Mouse (Mus musculus): ENCODE data around the gene Dscaml1. TPM values are rescaled to one million over a fixed set of nuclear protein-coding genes. Genes with fewer than 3 reads are reported as not detected.
A peak's percentile ranks its signal among the peaks of the same experiment; 100 is the strongest.

Dscaml1 gene
- polyA plus RNA-seq, 1 experiment from 2014 or later, result 0.67 TPM

DNA sequence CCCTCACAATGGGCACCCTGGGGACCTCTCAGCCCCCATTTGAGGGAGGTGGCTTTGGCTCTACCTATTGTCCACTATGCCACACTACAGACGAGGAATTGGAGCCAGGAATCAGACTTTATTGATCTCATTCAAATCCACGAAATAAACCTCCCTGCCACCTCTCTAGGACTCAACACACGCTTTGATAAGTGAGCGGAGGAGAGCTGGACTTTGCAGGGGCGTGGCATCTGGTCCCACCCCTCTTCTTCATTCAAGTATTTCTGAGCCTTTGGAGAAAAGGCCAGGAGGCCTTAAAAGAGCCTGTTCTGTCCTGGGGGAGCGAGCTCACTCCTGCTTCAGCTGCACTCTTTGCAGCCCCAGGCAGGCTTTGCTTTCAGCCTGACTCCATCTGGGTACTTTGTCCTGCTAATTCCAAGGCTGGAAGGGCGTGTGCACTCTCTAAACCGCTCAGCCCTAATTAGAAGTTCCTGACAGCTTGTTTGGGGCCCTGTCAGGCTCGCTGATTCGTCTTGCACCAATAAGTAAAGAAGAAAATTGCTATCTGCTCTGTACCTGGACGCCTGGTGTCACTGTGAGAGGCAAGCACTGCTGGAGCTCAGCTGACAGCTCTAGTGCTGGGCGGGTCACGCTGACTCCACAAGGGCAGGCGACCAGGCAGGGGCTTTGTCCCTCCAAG is 75.7 kb downstream of the Dscaml1 start:
- H3K27ac ChIP-seq (replicated peaks), result no peak overlapping the region; the same call in 1 of the 2 replicates
- H3K27me3 ChIP-seq (replicated peaks; ENCODE audit: low read depth, poor library complexity, severe bottlenecking), result peaks cover 31% of the 10 kb centered on the region
- no peaks in the 10 kb centered on the region for H3K36me3 ChIP-seq (replicated peaks)
- H3K4me3 ChIP-seq, result peak overlapping the region; percentile 8; the same call in 1 of the 2 replicates
- no peaks in the 10 kb centered on the region for H3K9me3 ChIP-seq
- DNase-seq (ENCODE audit: low spot score), result peak; percentile 52
- peaks cover 40% of the 10 kb centered on the region for H3K4me1 ChIP-seq
- WGBS, result 12% methylated on average over 14 of the region's 14 CpGs

DNA sequence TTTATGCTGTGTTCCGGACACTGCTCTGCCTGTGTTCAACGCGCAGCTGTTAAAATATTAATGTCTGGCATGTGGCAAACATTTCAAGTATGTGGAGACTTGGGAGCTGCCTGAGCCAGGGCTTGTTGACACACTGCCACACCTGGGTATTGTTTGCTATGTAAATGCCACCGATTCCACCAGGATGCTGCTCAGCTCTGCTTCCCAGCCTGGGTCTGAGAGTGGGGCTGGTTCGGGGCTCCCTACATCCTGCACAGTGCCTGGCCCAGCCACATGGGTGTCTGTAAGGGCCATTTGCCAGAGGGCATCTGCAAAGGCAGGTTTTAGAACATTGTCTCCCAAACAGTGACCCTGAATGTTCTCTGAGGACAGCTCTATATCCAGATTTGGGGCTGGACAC is 78.5 kb downstream of the Dscaml1 start:
- H3K27me3 ChIP-seq (replicated peaks; ENCODE audit: low read depth, poor library complexity, severe bottlenecking), result peaks cover 26% of the 10 kb centered on the region
- WGBS, result 65% methylated on average over 5 of the region's 5 CpGs
- H3K4me1 ChIP-seq, result peaks cover 35% of the 10 kb centered on the region
- no peak overlapping the region for H3K4me3 ChIP-seq
- DNase-seq (ENCODE audit: low spot score), result no peak
- peak overlapping the region; percentile 57; the same call in 1 of the 2 replicates for H3K27ac ChIP-seq (replicated peaks)
- H3K36me3 ChIP-seq (replicated peaks), result no peaks in the 10 kb centered on the region
- no peaks in the 10 kb centered on the region for H3K9me3 ChIP-seq

DNA sequence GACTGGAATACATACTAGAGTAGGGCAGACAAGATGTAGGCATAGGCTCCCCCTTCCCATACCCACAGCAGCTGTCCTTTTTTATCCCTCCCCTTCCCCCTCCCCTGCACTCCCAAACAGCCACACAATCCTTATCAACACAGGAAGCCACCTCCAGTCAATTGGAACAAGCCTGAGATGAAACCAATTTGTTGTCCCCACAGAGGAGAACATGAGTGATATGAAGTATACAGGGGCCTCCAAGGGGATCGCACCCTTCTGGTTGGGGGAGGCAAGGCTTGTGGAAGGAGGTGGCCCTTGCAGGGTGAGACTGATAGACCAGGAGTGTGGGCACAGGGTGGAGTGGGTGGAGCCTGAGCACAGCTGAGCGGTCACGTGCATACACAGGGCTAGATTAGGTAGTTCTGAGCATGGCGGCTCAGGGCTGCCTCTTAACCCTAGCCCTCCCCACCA is 79.1 kb downstream of the Dscaml1 start:
- Histone ChIP-seq H3K4me3 (no peak overlapping the region), H3K36me3 (replicated peaks) (no peaks in the 10 kb centered on the region), H3K27ac (replicated peaks) (no peak overlapping the region), H3K4me1 (peaks cover 35% of the 10 kb centered on the region), H3K27me3 (replicated peaks; ENCODE audit: low read depth, poor library complexity, severe bottlenecking) (peaks cover 22% of the 10 kb centered on the region), H3K9me3 (no peaks in the 10 kb centered on the region)
- DNase-seq (ENCODE audit: low spot score), result no peak
- 63% methylated on average over 4 of the region's 4 CpGs for WGBS

DNA sequence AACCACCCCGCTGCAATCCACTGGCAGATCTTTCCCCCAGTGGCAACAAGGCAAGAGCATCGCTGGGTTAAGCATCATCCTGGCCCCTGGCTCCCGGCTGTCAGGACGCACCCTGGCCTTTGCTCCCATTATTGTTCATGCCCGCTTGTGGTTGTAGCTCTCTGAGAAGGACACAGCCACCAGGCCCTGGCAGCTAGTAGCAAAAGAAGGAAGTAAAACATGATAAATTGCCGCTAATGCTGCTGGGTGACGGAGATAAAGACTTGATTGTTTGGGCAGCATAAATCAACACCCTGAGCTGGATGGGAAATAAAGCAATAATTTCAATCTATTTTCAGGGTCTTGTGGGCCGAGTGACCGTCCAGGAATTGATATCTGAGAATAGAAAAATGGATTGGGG is 81.1 kb downstream of the Dscaml1 start:
- 78% methylated on average over 9 of the region's 9 CpGs for WGBS
- Histone ChIP-seq H3K9me3 (no peaks in the 10 kb centered on the region), H3K27ac (replicated peaks) (no peak overlapping the region), H3K27me3 (replicated peaks; ENCODE audit: low read depth, poor library complexity, severe bottlenecking) (peaks cover 14% of the 10 kb centered on the region; the same call in 1 of the 2 replicates), H3K4me3 (no peak overlapping the region), H3K36me3 (replicated peaks) (no peaks in the 10 kb centered on the region), H3K4me1 (peaks cover 20% of the 10 kb centered on the region)
- no peak for DNase-seq (ENCODE audit: low spot score)

DNA sequence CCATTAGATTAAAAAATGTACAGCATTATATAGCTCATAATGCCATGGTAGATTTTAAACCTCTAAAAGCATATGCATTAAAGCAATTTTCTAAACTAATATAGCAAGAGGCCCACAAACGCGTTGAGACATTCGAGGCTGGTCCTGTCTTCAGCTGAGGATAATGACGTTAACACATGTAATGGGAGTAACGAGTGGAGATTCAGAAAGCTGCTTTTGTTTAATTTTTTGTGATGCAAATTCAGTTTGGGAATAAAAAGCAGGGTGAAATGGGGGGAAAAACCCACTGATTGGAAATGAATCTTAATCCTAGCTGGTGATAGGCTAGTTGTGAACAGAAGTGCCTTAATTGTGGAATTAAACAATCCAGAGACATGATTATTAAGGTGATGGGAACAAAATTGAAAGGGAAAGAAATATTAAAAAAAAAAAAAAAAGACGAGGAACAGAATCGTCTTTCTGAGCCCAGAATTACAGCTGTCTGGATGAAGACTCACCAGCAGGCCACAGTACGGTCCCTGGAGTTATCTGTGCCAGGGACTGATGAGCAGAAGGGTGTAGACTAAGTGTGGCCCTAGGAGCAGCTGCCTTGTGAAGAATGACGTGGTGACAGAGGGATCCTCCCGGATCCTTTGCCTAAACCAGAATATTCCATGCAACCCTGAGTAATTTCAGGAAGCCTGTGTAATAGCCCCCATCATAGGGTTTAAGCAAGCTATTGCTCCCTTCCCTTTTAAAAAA is 84.5 kb downstream of the Dscaml1 start:
- Histone ChIP-seq H3K4me3 (no peak overlapping the region), H3K4me1 (0 out of 2 replicates have a peak, but pooled peaks cover 2% of the 10 kb centered on the region), H3K9me3 (no peaks in the 10 kb centered on the region), H3K27me3 (replicated peaks; ENCODE audit: low read depth, poor library complexity, severe bottlenecking) (0 out of 2 replicates have a peak, but pooled peaks cover 3% of the 10 kb centered on the region), H3K27ac (replicated peaks) (no peak overlapping the region), H3K36me3 (replicated peaks) (no peaks in the 10 kb centered on the region)
- whole genome bisulfite sequencing, result 79% methylated on average over 10 of the region's 10 CpGs
- no peak for DNase-seq (ENCODE audit: low spot score)

DNA sequence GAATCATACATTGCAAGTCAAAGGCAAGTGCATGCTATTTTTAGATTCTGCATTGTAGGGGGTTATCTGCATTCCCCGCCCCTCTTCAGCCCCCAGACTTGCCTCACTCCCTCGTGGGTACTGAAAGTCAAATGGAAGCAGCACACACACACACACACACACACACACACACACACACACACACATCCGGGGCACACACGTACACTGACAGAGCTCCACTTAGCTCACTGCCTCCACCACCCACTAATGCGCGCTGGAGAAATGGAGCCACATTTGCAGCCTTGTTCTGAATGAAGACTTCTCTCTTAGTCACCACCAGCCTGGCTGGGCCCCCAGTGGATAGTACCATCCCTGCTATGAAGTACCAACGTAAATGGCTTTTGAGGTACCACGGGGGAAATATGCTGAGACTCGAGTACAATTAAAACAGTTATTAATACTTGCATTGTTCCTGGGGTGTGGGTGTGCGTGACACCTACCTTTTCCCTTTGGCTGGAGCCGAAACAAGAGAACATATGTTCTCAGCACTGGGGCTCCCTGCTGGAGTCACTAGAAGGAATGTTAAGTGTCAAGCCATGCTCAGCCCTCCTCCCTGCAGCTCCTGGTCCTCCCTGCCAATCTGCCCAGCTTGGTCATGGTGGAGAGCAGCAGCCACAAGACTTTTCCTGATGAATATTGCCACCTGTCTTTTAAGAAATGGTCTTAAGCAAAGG is 91.7 kb downstream of the Dscaml1 start:
- DNase-seq (ENCODE audit: low spot score), result no peak
- 86% methylated on average over 11 of the region's 11 CpGs for WGBS
- no peak overlapping the region for H3K4me3 ChIP-seq

DNA sequence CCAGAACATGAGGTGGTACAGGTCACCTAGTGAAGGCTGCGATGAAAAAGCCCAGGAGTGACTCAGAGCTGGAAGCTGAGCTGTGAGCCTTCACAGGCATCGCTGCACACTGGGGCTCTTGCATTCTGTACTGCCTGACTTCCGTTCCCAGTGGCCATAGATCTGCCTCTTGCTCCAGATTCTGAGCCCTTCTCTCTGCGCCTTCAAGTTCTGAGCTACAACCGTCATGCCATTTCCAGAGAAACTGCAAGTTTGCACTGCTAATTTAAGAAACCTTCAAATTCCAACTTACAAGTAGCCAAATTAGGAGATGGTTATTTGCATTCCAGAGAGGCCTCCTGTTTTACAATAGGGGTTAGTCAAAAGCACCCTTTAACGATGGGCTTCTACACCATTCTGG is 93.4 kb downstream of the Dscaml1 start:
- WGBS, result 82% methylated on average over 6 of the region's 6 CpGs
- no peaks in the 10 kb centered on the region for H3K27me3 ChIP-seq (replicated peaks; ENCODE audit: low read depth, poor library complexity, severe bottlenecking)

More for the DNA sequence above, 91.7 kb downstream of the Dscaml1 start:
- Histone ChIP-seq H3K36me3 (replicated peaks) (no peaks in the 10 kb centered on the region), H3K4me1 (no peaks in the 10 kb centered on the region), H3K9me3 (no peaks in the 10 kb centered on the region), H3K27me3 (replicated peaks; ENCODE audit: low read depth, poor library complexity, severe bottlenecking) (no peaks in the 10 kb centered on the region), H3K27ac (replicated peaks) (no peak overlapping the region)

DNA sequence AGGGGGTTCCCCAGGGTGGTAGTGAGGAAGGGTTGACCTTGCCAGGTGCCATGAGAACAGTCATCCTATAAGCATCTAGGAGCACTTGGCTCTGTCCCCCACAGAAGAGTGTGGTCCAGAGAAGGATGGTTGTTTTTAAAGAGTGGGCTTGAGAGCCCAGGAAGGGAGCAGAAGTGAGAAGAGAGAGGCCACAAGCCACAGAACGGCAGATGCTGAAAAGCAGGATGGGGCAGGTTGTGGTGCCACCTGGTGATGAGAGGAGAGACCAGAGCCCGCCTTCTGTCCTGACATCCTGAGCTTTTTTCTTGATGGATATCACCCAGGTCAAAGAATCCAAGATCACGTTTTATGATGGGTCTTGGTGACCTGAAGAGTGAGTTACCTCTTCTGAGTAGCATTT is 96.4 kb downstream of the Dscaml1 start:
- no peaks in the 10 kb centered on the region for H3K9me3 ChIP-seq
- H3K27me3 ChIP-seq (replicated peaks; ENCODE audit: low read depth, poor library complexity, severe bottlenecking), result no peaks in the 10 kb centered on the region
- H3K4me1 ChIP-seq, result no peaks in the 10 kb centered on the region
- no peak overlapping the region for H3K4me3 ChIP-seq
- WGBS, result 70% methylated on average over 3 of the region's 3 CpGs
- no peak for DNase-seq (ENCODE audit: low spot score)
- H3K27ac ChIP-seq (replicated peaks), result no peak overlapping the region
- H3K36me3 ChIP-seq (replicated peaks), result no peaks in the 10 kb centered on the region

More for the DNA sequence above, 93.4 kb downstream of the Dscaml1 start:
- Histone ChIP-seq H3K4me3 (no peak overlapping the region), H3K27ac (replicated peaks) (no peak overlapping the region), H3K36me3 (replicated peaks) (no peaks in the 10 kb centered on the region), H3K9me3 (no peaks in the 10 kb centered on the region), H3K4me1 (no peaks in the 10 kb centered on the region)
- no peak for DNase-seq (ENCODE audit: low spot score)

DNA sequence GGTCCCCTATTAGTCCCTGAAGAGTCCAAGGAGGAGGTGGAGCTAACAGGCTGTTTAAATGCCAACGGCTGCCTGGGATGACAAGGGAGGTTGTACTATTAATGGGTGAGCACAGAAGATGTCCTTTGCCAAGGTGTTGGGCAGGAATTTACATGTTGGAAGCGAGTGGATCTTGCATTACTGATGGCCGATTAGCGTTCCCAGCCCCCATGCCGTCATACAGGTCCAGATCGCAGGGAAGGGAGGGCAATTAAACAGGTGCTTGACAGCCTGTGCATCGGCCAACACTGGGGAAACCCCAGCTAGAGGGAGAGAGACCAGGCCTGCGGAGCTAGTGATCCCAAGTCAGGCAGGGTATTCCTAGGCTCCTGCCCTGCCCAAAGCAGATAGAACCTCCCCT is 98.1 kb downstream of the Dscaml1 start:
- no peaks in the 10 kb centered on the region for H3K27me3 ChIP-seq (replicated peaks; ENCODE audit: low read depth, poor library complexity, severe bottlenecking)
- H3K4me3 ChIP-seq, result no peak overlapping the region
- H3K27ac ChIP-seq (replicated peaks), result no peak overlapping the region
- no peak for DNase-seq (ENCODE audit: low spot score)
- H3K36me3 ChIP-seq (replicated peaks), result no peaks in the 10 kb centered on the region
- 81% methylated on average over 8 of the region's 8 CpGs for WGBS
- 0 out of 2 replicates have a peak, but pooled peaks cover under 1% of the 10 kb centered on the region for H3K4me1 ChIP-seq
- no peaks in the 10 kb centered on the region for H3K9me3 ChIP-seq

DNA sequence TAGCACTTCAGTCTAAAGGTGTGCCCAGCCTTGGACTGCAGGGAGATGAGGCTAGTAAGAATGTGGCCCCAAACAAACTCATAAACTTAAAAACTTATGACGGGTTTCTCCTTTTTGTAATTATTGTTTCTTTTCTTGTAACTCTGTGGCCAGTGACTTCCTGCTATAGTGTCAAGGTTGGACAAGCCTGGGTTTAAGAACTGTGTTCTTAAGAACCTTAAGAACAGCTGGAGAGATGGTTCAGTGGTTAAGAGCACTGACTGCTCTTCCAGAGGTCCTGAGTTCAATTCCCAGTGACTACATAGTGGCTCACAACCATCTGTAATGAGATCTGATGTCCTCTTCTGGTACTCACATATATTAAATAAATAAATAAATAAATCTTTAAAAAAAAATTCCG is 106.8 kb downstream of the Dscaml1 start:
- H3K9me3 ChIP-seq, result no peaks in the 10 kb centered on the region
- WGBS, result 82% methylated on average over 2 of the region's 2 CpGs
- H3K4me3 ChIP-seq, result no peak overlapping the region
- H3K27ac ChIP-seq (replicated peaks), result no peak overlapping the region
- H3K36me3 ChIP-seq (replicated peaks), result no peaks in the 10 kb centered on the region
- H3K27me3 ChIP-seq (replicated peaks; ENCODE audit: low read depth, poor library complexity, severe bottlenecking), result no peaks in the 10 kb centered on the region
- DNase-seq (ENCODE audit: low spot score), result no peak
- H3K4me1 ChIP-seq, result peaks cover 9% of the 10 kb centered on the region

DNA sequence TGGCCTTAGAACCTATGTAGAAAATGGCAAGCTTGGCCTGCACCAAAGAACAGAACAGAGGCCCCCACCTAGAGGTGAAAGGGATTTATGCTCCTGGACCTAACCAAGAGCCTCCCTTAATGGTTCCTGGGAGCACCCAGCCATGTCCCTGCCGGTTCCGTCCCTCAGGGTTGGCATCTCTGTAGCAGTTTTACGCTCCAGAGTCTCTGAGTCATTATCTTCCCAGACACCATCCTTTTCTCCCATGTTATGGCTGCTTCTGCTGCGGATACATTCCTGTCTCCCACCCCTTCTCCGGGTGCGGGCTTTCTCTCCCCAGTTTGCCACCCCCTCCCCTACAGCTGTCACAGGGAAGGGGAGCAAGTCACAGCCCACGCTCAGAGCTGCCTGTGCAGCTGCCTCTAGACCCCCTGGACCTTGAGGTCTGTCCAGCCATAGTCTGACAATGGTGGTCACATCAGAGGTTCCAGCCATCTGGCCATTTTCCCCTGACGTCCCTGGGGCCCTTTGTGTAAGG is 108.1 kb downstream of the Dscaml1 start:
- H3K27ac ChIP-seq (replicated peaks), result no peak overlapping the region; the same call in 1 of the 2 replicates
- H3K36me3 ChIP-seq (replicated peaks), result no peaks in the 10 kb centered on the region
- no peak for DNase-seq (ENCODE audit: low spot score)
- H3K4me3 ChIP-seq, result no peak overlapping the region
- no peaks in the 10 kb centered on the region for H3K27me3 ChIP-seq (replicated peaks; ENCODE audit: low read depth, poor library complexity, severe bottlenecking)
- H3K9me3 ChIP-seq, result no peaks in the 10 kb centered on the region
- WGBS, result 81% methylated on average over 8 of the region's 8 CpGs
- H3K4me1 ChIP-seq, result peaks cover 8% of the 10 kb centered on the region

DNA sequence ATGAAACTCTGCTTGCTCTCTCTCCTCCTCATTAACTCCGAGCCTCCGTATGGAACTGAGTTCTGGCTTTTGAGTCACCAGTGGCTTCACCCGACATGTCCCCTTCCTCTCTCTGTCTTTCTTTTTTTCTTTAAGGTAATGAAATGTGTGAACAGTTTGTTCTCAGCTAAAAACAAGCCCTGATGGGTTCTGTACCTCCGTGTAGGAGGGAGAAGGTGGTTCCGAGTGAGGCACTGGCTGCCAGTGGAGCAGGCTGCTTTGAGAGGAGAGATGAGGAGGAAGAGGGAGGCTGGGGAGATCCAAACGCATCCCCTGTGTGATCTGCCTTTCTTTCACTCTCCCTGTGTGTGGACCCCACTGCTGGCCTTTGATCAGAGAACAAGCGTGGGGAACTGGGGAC is 111.2 kb downstream of the Dscaml1 start:
- no peaks in the 10 kb centered on the region for H3K27me3 ChIP-seq (replicated peaks; ENCODE audit: low read depth, poor library complexity, severe bottlenecking)
- WGBS, result 82% methylated on average over 7 of the region's 7 CpGs
- H3K27ac ChIP-seq (replicated peaks), result no peak overlapping the region
- H3K9me3 ChIP-seq, result no peaks in the 10 kb centered on the region
- peaks cover 8% of the 10 kb centered on the region; the same call in 1 of the 2 replicates for H3K4me1 ChIP-seq
- no peak overlapping the region for H3K4me3 ChIP-seq
- no peaks in the 10 kb centered on the region for H3K36me3 ChIP-seq (replicated peaks)
- DNase-seq (ENCODE audit: low spot score), result no peak

All from embryonic facial prominence, embryonic 10.5 days (tissue).